In the genomic region with DNA sequence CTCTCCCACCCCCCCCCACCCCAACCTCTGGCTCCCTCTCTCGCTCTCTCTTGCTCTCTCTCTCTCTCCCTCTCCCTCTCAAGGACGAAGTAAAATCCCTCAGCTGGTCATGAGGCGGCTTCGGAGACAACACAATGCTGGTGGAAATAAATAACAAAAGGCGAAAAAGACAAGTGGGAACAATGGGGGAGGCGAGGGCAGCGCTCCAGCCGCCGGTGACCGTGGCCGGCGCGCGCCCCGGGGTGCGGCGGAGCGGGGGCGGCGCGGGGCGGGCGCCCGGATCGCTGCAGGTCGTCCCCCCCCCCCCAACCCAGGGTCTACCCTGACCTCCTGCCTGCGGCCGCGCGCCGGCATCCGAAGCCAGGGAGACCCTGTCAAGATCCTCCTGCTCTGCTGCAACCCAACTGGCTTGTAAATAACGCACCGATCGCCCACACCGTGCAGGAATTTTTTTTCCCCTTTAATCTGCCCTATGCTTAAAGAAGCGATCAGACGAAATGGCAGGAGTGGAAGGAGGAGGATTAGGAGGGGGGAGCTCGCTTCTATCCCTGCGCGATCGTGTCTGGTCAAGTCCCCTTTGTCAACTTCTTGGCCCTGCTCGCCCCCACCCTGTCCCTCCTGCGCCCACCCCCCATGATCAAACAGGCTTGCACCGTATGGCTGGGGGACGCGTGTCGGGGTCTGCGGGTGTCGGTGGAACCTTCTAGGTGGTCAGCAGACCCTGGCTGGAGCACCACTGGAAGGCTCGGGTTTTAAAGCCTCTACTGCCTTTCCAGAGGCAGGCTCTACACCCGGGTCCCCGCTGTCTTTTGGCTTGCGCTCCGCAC, we compare ENCODE assay signal across 9 mouse cellular contexts. TPM values are rescaled to one million over a fixed set of nuclear protein-coding genes. Genes with fewer than 3 reads are reported as not detected.
DNase-seq lines count a peak whose midpoint lies in the region; ATAC-seq and TF ChIP-seq lines count a peak whose summit lies in the region.
"Had no signal": no experiment of that assay in that cellular context is flagged by ENCODE, and none has a peak within 500 bp of the region (broad histone marks: within the 10 kb centered on the region; RNA-seq: fewer than 3 reads in every experiment).

No protein-coding gene starts in this region.

- 2% methylated on average over 52 of the region's 55 CpGs for WGBS in liver, embryonic 14.5 days (ENCODE audit: insufficient replicate concordance)
- WGBS in neural tube, embryonic 15.5 days: under 1% methylated on average over 43 of the region's 55 CpGs

- peak; percentile 6 to 16 for DNase-seq in cerebellum, postnatal 36 days
- DNase-seq in cerebellum, adult 9-11 months: no peak
- DNase-seq in CD4-positive helper T cell, adult 2 months (ENCODE audit: low read depth, low spot score): peak; percentile 11
- peak; percentile 46 for DNase-seq in embryo, embryonic 10.5 days (ENCODE audit: low spot score)
- peak; percentile 22 to 24 for DNase-seq in heart, postnatal 14 days
- DNase-seq in liver, embryonic 14.5 days (ENCODE audit: low read depth in 3 of 3, low spot score in 3 of 3): no peak

- peaks cover 21% of the 10 kb centered on the region for H3K27me3 ChIP-seq in liver, embryonic 14.5 days (ENCODE audit: control insufficient read depth, insufficient read depth, low read length)
- no peaks in the 10 kb centered on the region for H3K27me3 ChIP-seq in neural tube, embryonic 15.5 days (replicated peaks)

- no peak for TF ChIP-seq CTCF in liver, embryonic 14.5 days (IDR thresholded peaks at IDR 0.05; ENCODE audit: low read depth)

- peak overlapping the region; percentile 61 for H3K4me2 ChIP-seq in liver, embryonic 14.5 days (ENCODE audit: low read depth)
- peak overlapping the region; percentile 78 for H3K4me2 ChIP-seq in neural tube, embryonic 15.5 days

- no peak for ATAC-seq in liver, embryonic 14.5 days (ENCODE audit: insufficient read depth)
- ATAC-seq in neural tube, embryonic 15.5 days (ENCODE audit: low FRiP score): peak; percentile 56
- no peak for ATAC-seq in inflammation-experienced regulatory T-cells, adult 6 months

- H3K4me3 ChIP-seq in liver, embryonic 14.5 days (ENCODE audit: insufficient read depth in 1 of 2, low read depth in 2 of 2, low read length in 2 of 2): peak overlapping the region; percentile 51 to 52
- H3K4me3 ChIP-seq in neural tube, embryonic 15.5 days (replicated peaks): peak overlapping the region; percentile 55

- TF ChIP-seq EP300 in liver, embryonic 14.5 days (IDR thresholded peaks at IDR 0.05; ENCODE audit: low read depth): no peak

- no peak overlapping the region; the same call in 1 of the 2 replicates for H3K9ac ChIP-seq in liver, embryonic 14.5 days (replicated peaks)
- H3K9ac ChIP-seq in neural tube, embryonic 15.5 days (replicated peaks): peak overlapping the region; percentile 70

- no peaks in the 10 kb centered on the region for H3K9me3 ChIP-seq in liver, embryonic 14.5 days (ENCODE audit: control insufficient read depth, low read length)
- no peaks in the 10 kb centered on the region for H3K9me3 ChIP-seq in neural tube, embryonic 15.5 days (replicated peaks)

- no peak overlapping the region for H3K27ac ChIP-seq in liver, embryonic 14.5 days
- H3K27ac ChIP-seq in neural tube, embryonic 15.5 days (replicated peaks): peak overlapping the region; percentile 75

- H3K36me3 ChIP-seq in liver, embryonic 14.5 days (replicated peaks; ENCODE audit: control insufficient read depth, insufficient read depth, low read depth): no peaks in the 10 kb centered on the region
- H3K36me3 ChIP-seq in neural tube, embryonic 15.5 days: no peaks in the 10 kb centered on the region
- H3K36me3 ChIP-seq: G1E had no signal

- intact Hi-C loops in heart, postnatal 14 days (cut with DNase I): loop anchor here (5.0 kb wide), 2 partner anchors 70 to 140 kb away; no protein-coding TSS in a partner anchor

- no peaks in the 10 kb centered on the region for H3K4me1 ChIP-seq in liver, embryonic 14.5 days (replicated peaks; ENCODE audit: control insufficient read depth in 2 of 2, insufficient read depth in 2 of 2, low read length in 1 of 2)
- peaks cover 28% of the 10 kb centered on the region for H3K4me1 ChIP-seq in neural tube, embryonic 15.5 days

RNA-seq across cellular contexts. Expression of gene Sox5, which starts 0.5 kb away (rescaled TPM):
- 1 to 10 TPM; 3.9 to 4.7 TPM for total RNA-seq in heart, postnatal 14 days (2021)
- 0.68 and 1.6 TPM in 2 replicates for polyA plus RNA-seq in liver, embryonic 14.5 days (2012; rRNA removed)
- 1.7 and 2.4 TPM in 2 replicates for polyA plus RNA-seq in liver, embryonic 14.5 days (2014; fragmentation: Nextera tagmentation; extraction: Ambion mirVana)
- polyA plus RNA-seq in neural tube, embryonic 15.5 days (2015; fragmentation: Nextera tagmentation; extraction: Ambion mirVana): 32.0 and 34.8 TPM in 2 replicates
- polyA plus RNA-seq in inflammation-experienced regulatory T-cells, adult 6 months (2017; shearing (Covaris generic)): under 1 TPM in 1 of 3 experiments, not detected in 2; 0.27 TPM
- polyA plus RNA-seq: G1E had no signal

Comparison
In these comparisons a context has a peak if more than half of its experiments do, and no peak if none do; other contexts are left out.
1. DNase-seq: peak in cerebellum, postnatal 36 days (2 of 2), CD4-positive helper T cell, adult 2 months (single experiment), embryo, embryonic 10.5 days (single experiment) and heart, postnatal 14 days (2 of 2); none in cerebellum, adult 9-11 months (single experiment) and liver, embryonic 14.5 days (0 of 3).